Mouse (Mus musculus) MEL (cell line): ENCODE results near the gene Cers6. TPM values are rescaled to one million over a fixed set of nuclear protein-coding genes. Genes with fewer than 3 reads are reported as not detected.

Experiments used
- DNase-seq: peaks from one replicate; pipeline ENCODE4 v3.0.0; 2011; ENCODE audit warnings: low read depth, low spot score
- H3K27ac ChIP-seq: 2 replicates; pipeline ENCODE4 v1.5.1; 2012; ENCODE audit warnings: low read depth, mild to moderate bottlenecking, control low read depth, low read length, moderate library complexity; ENCODE audit not compliant: control insufficient read depth
- H3K27me3 ChIP-seq, 2 experiments: fragments of 150-350 bp in 1 of 2; sonication (generic) in 1 of 2; 2 replicates each; pipeline ENCODE4 v1.6.1; 2012; ENCODE audit warnings: low read length in 2 of 2, mild to moderate bottlenecking in 2 of 2, improper control_type of control experiment in 1 of 2, moderate library complexity in 1 of 2; ENCODE audit not compliant: insufficient read depth in 2 of 2, control insufficient read depth in 1 of 2
- H3K36me3 ChIP-seq, 2 experiments: 2 replicates each; pipeline ENCODE4 v1.6.1; 2012 to 2014; ENCODE audit warnings: low read length in 2 of 2, improper control_type of control experiment in 1 of 2, inconsistent platforms in 1 of 2, mild to moderate bottlenecking in 1 of 2; ENCODE audit not compliant: insufficient read depth in 2 of 2, control insufficient read depth in 1 of 2
- H3K4me1 ChIP-seq, 2 experiments: fragments of 150-350 bp in 1 of 2; sonication (generic) in 1 of 2; 2 replicates each; pipeline ENCODE4 v1.6.1; 2012; ENCODE audit warnings: low read length in 2 of 2, improper control_type of control experiment in 1 of 2, mild to moderate bottlenecking in 1 of 2; ENCODE audit not compliant: insufficient read depth in 2 of 2, control insufficient read depth in 1 of 2
- H3K4me3 ChIP-seq, 2 experiments: fragments of 150-350 bp in 1 of 2; sonication (generic) in 1 of 2; 2 replicates each; pipeline ENCODE4 v1.5.1; 2012; ENCODE audit warnings: low read depth in 2 of 2, low read length in 2 of 2, mild to moderate bottlenecking in 2 of 2, moderate library complexity in 2 of 2, control low read depth in 1 of 2, improper control_type of control experiment in 1 of 2; ENCODE audit not compliant: control insufficient read depth in 1 of 2, insufficient read depth in 1 of 2
- H3K79me2 ChIP-seq: 2 replicates; pipeline ENCODE4 v1.6.1; 2012; ENCODE audit warnings: mild to moderate bottlenecking, low read length, moderate library complexity; ENCODE audit not compliant: control insufficient read depth, poor library complexity, insufficient read depth
- H3K9ac ChIP-seq: 2 replicates; pipeline ENCODE4 v1.6.1; 2012; ENCODE audit warnings: low read depth, mild to moderate bottlenecking, control low read depth, low read length, moderate library complexity; ENCODE audit not compliant: control insufficient read depth, poor library complexity, severe bottlenecking
- H3K9me3 ChIP-seq: fragments of 150-350 bp; sonication (generic); replicated peaks from 2 replicates; pipeline ENCODE4 v1.6.1; 2012; ENCODE audit warnings: mild to moderate bottlenecking, low read length, improper control_type of control experiment, moderate library complexity; ENCODE audit not compliant: insufficient read depth
- CHD1 ChIP-seq: IDR thresholded peaks from 2 replicates; pipeline ENCODE4 v1.6.1; 2012; ENCODE audit warnings: low read depth, mild to moderate bottlenecking, inconsistent platforms, low read length, improper control_type of control experiment
- CHD2 ChIP-seq: IDR thresholded peaks from 2 replicates; pipeline ENCODE4 v1.6.1; 2011; ENCODE audit warnings: low read length, improper control_type of control experiment
- E2F4 ChIP-seq: IDR thresholded peaks from 2 replicates; pipeline ENCODE4 v1.6.1; 2011; ENCODE audit warnings: low read depth, low read length, improper control_type of control experiment, borderline replicate concordance
- EP300 ChIP-seq, 2 experiments: IDR thresholded peaks; 2 replicates each; pipeline ENCODE4 v1.6.1; 2011; ENCODE audit warnings: improper control_type of control experiment in 2 of 2, low read length in 2 of 2, low read depth in 1 of 2, mild to moderate bottlenecking in 1 of 2
- ETS1 ChIP-seq: IDR thresholded peaks from 2 replicates; pipeline ENCODE4 v1.6.1; 2012; ENCODE audit warnings: low read depth, mild to moderate bottlenecking, inconsistent platforms, low read length, improper control_type of control experiment, moderate library complexity
- HCFC1 ChIP-seq: IDR thresholded peaks from 2 replicates; pipeline ENCODE4 v1.6.1; 2012; ENCODE audit warnings: low read depth, mild to moderate bottlenecking, inconsistent platforms, low read length, improper control_type of control experiment, moderate library complexity
- KAT2A ChIP-seq: conservative IDR thresholded peaks from 2 replicates; pipeline ENCODE4 v1.6.1; 2012; ENCODE audit warnings: low read depth, low read length, improper control_type of control experiment, inconsistent platforms
- MAFK ChIP-seq: IDR thresholded peaks from 2 replicates; pipeline ENCODE4 v1.6.1; 2011; ENCODE audit warnings: low read depth, mild to moderate bottlenecking, low read length, improper control_type of control experiment, borderline replicate concordance
- MAX ChIP-seq: IDR thresholded peaks from 2 replicates; pipeline ENCODE4 v1.6.1; 2011; ENCODE audit warnings: low read length, improper control_type of control experiment
- MXI1 ChIP-seq: IDR thresholded peaks from 2 replicates; pipeline ENCODE4 v1.6.1; 2011; ENCODE audit warnings: mild to moderate bottlenecking, low read depth, low read length, improper control_type of control experiment
- MYC ChIP-seq: IDR thresholded peaks from 2 replicates; pipeline ENCODE4 v1.6.1; 2011; ENCODE audit warnings: low read depth, mild to moderate bottlenecking, low read length, improper control_type of control experiment, moderate library complexity
- NELFE ChIP-seq: IDR thresholded peaks from 2 replicates; pipeline ENCODE4 v1.6.1; 2011; ENCODE audit warnings: low read depth, low read length, improper control_type of control experiment
- NRF1 ChIP-seq: IDR thresholded peaks from 2 replicates; pipeline ENCODE4 v1.6.1; 2014; ENCODE audit warnings: low read depth, mild to moderate bottlenecking, inconsistent platforms, low read length, improper control_type of control experiment, moderate library complexity; ENCODE audit not compliant: poor library complexity, insufficient read depth, severe bottlenecking
- POLR2AphosphoS5 ChIP-seq: IDR thresholded peaks from 2 replicates; pipeline ENCODE4 v1.6.1; 2012; ENCODE audit warnings: low read depth, borderline replicate concordance, mild to moderate bottlenecking, inconsistent platforms, low read length, moderate library complexity, mixed read lengths
- RAD21 ChIP-seq: IDR thresholded peaks from 2 replicates; pipeline ENCODE4 v1.6.1; 2011; ENCODE audit warnings: mild to moderate bottlenecking, low read depth, low read length, improper control_type of control experiment
- RCOR1 ChIP-seq: IDR thresholded peaks from 2 replicates; pipeline ENCODE4 v1.6.1; 2012; ENCODE audit warnings: low read depth, mild to moderate bottlenecking, inconsistent platforms, low read length, improper control_type of control experiment
- TAL1 ChIP-seq: IDR thresholded peaks from 2 replicates; pipeline ENCODE4 v1.6.1; 2012; ENCODE audit warnings: mild to moderate bottlenecking, inconsistent platforms, low read length, moderate library complexity, mixed read lengths
- TBP ChIP-seq: IDR thresholded peaks from 2 replicates; pipeline ENCODE4 v1.8.0; 2011; ENCODE audit warnings: low read depth, low read length, improper control_type of control experiment
- UBTF ChIP-seq: IDR thresholded peaks from 2 replicates; pipeline ENCODE4 v1.6.1; 2012; ENCODE audit warnings: low read depth, mild to moderate bottlenecking, inconsistent platforms, low read length, improper control_type of control experiment, moderate library complexity, borderline replicate concordance; ENCODE audit not compliant: insufficient read depth
- ZNF384 ChIP-seq: IDR thresholded peaks from 2 replicates; pipeline ENCODE4 v1.6.1; 2012; ENCODE audit warnings: low read depth, mild to moderate bottlenecking, inconsistent platforms, low read length, improper control_type of control experiment
- polyA plus RNA-seq, 2 experiments: library from polyadenylated mRNA; stranded (reverse) in 1 of 2; unstranded in 1 of 2; fragments of >175 nt in 1 of 2; fragments of >200 nt in 1 of 2; gene quantifications; 2 replicates each; pipeline versions ENCODE4 v1.2.1 to v1.2.4; 2012; ENCODE audit warnings: low replicate concordance in 2 of 2, low read depth in 1 of 2; ENCODE audit not compliant: insufficient read length in 2 of 2, insufficient read depth in 1 of 2, missing spikeins in 1 of 2
- total RNA-seq: library from RNA; depleted of rRNA; stranded (reverse); fragments of 300-350 nt; gene quantifications from 2 replicates; pipeline ENCODE4 v1.2.3, GENCODE M21; 2012

Cers6 gene
- total and polyA plus RNA-seq, 3 experiments: not detected

GRCm38 (mm10) chr2:68989117-68989516 is 127.9 kb downstream of the Cers6 start:
- Histone ChIP-seq H3K9ac (no peak overlapping the region), H3K9me3 (no peaks in the 10 kb centered on the region), H3K79me2 (no peaks in the 10 kb centered on the region), H3K36me3 (no peaks in the 10 kb centered on the region), H3K4me3 (no peak overlapping the region), H3K27me3 (no peaks in the 10 kb centered on the region), H3K4me1 (no peaks in the 10 kb centered on the region), H3K27ac (no peak overlapping the region)
- no peak for DNase-seq
- TF ChIP-seq RCOR1 (no peak), KAT2A (no peak), NRF1 (no peak), TBP (no peak), POLR2AphosphoS5 (no peak), RAD21 (no peak), EP300 (IDR thresholded peaks at IDR 0.05; ENCODE audit: low read depth in 1 of 2, low read length in 2 of 2) (no peak), CHD1 (no peak), NELFE (no peak), MXI1 (no peak), UBTF (no peak), HCFC1 (no peak)

- DNase-seq: no peak
- H3K4me3 ChIP-seq: no peak overlapping the region
Observed at GRCm38 (mm10) chr2:68992629-68993028, 131.4 kb downstream of the Cers6 start.

More at GRCm38 (mm10) chr2:68992629-68993028, 131.4 kb downstream of the Cers6 start:
- Histone ChIP-seq H3K36me3 (no peaks in the 10 kb centered on the region), H3K79me2 (no peaks in the 10 kb centered on the region), H3K9me3 (no peaks in the 10 kb centered on the region)
- TF ChIP-seq MYC (no peak), NELFE (no peak), NRF1 (no peak), CHD2 (no peak), RAD21 (no peak), MAFK (no peak), MAX (no peak), ZNF384 (no peak), E2F4 (no peak), TAL1 (no peak), UBTF (no peak), CHD1 (no peak), ETS1 (no peak)
- TF ChIP-seq, all 39 proteins: peak for 0
- Histone ChIP-seq H3K27ac (no peak overlapping the region), H3K27me3 (no peaks in the 10 kb centered on the region), H3K9ac (no peak overlapping the region), H3K4me1 (no peaks in the 10 kb centered on the region)
